Mouse (Mus musculus): ENCODE measurements at regions not wholly inside any gene's neighbourhood (a gene's known extent, or its start where the extent isn't known, plus 50 kb on each side); places are given as distances from the start of the nearest gene placed in this dataset.
"Not testable (repeated sequence)": the region's sequence is repeated elsewhere in the genome, so short reads cannot be mapped to it uniquely, and the experiment has no call there.

DNA sequence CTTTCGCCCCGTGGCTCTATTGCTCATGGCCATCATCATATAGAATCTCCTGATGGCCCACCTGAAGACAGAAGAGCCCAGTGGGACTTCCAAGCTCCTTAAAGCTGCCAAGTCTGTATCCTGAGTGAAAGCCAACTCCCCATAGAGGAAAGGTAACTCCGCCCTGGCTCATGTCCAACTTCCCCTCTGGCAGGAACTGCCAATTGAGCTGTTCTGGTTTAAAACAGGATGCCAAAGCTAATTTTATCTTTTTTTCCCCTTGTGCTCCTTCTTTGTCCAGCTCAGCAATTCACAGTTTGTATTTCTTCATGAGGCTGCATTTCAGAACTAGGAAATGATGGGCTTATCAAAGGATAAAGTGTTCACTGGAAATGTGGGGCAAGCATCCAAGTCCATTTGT, 215.3 kb downstream of the Fam198b start:
- ATAC-seq (replicated peaks; ENCODE audit: low FRiP score) (no peak), DNase-seq (ENCODE audit: low spot score) (no peak)
- no peaks in the 10 kb centered on the region for H3K27me3 ChIP-seq (replicated peaks; ENCODE audit: control insufficient read depth, insufficient read depth, low read length)

DNA sequence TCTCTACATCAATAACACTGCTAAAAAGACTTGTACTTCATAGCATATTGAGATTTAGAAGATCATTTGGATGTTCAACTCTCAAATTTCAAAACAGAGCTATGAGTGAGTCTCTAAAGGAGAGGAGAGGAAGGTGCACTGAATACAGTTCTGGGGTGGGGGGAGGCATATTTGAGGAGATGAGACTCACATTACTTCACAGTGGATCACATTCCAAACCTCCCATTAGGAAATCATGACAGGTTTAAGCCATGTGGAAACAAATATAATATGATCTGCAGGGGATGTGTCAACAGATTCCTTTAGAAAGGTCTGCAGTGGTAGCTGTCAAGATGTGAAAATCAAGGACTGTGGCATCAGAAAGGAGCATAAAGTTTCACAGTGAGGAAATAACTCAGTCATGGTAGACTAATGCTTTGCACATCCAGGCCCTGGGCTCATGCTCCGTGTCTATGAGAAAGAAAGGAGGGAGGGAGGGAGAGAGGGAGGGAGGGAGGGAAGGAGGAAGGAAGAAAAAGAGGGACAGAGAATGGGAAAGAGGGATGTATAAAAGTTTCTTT, 235.9 kb downstream of the Fam198b start:
- no peaks in the 10 kb centered on the region for H3K36me3 ChIP-seq (ENCODE audit: control insufficient read depth, insufficient read depth, low read length)
- no peak overlapping the region for H3K4me3 ChIP-seq (ENCODE audit: low read depth, low read length)
- no peaks in the 10 kb centered on the region for H3K9me3 ChIP-seq (ENCODE audit: control insufficient read depth, low read length)
- H3K9ac ChIP-seq (ENCODE audit: low read depth, low read length), result no peak overlapping the region
- H3K4me1 ChIP-seq (replicated peaks; ENCODE audit: control insufficient read depth, insufficient read depth, low read length), result no peaks in the 10 kb centered on the region
- ATAC-seq (replicated peaks; ENCODE audit: low FRiP score), result no peak
- H3K27me3 ChIP-seq (replicated peaks; ENCODE audit: control insufficient read depth, insufficient read depth, low read length), result no peaks in the 10 kb centered on the region
- DNase-seq (ENCODE audit: low spot score), result no peak
- H3K4me2 ChIP-seq, result no peak overlapping the region
- H3K27ac ChIP-seq (ENCODE audit: low read depth, low read length), result no peak overlapping the region
- 62% methylated on average over 1 of the region's 1 CpGs for WGBS

More for the DNA sequence above, 215.3 kb downstream of the Fam198b start:
- Histone ChIP-seq H3K27ac (ENCODE audit: low read depth, low read length) (no peak overlapping the region), H3K4me3 (ENCODE audit: low read depth, low read length) (no peak overlapping the region), H3K4me2 (no peak overlapping the region), H3K9ac (ENCODE audit: low read depth, low read length) (no peak overlapping the region), H3K36me3 (ENCODE audit: control insufficient read depth, insufficient read depth, low read length) (no peaks in the 10 kb centered on the region), H3K4me1 (replicated peaks; ENCODE audit: control insufficient read depth, insufficient read depth, low read length) (no peaks in the 10 kb centered on the region), H3K9me3 (ENCODE audit: control insufficient read depth, low read length) (no peaks in the 10 kb centered on the region)
- 87% methylated on average over 3 of the region's 3 CpGs for WGBS

DNA sequence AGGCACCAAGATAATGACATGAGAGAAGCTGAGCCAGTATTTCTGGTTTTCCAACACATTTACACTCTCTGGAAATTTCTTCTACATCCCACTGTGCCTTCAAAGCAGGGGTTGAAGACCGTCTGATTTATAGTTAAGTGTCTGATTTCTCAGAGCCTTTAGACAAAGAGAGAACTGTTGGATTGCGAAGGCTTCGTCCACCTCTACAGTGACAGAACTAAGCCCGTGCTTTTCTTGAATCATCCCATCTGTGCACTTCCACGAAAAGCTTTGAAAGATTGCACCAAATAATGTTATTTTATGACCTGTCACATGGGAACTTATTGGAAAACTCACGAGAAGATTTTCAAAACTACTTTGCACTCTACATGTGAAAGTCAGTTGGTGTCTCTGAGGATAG, 239.3 kb downstream of the Fam198b start:
- H3K4me3 ChIP-seq (ENCODE audit: low read depth, low read length), result no peak overlapping the region
- no peaks in the 10 kb centered on the region for H3K4me1 ChIP-seq (replicated peaks; ENCODE audit: control insufficient read depth, insufficient read depth, low read length)
- H3K27me3 ChIP-seq (replicated peaks; ENCODE audit: control insufficient read depth, insufficient read depth, low read length), result no peaks in the 10 kb centered on the region
- no peaks in the 10 kb centered on the region for H3K9me3 ChIP-seq (ENCODE audit: control insufficient read depth, low read length)
- ATAC-seq (replicated peaks; ENCODE audit: low FRiP score) (no peak), DNase-seq (ENCODE audit: low spot score) (no peak)
- WGBS, result 83% methylated on average over 6 of the region's 6 CpGs
- H3K27ac ChIP-seq (ENCODE audit: low read depth, low read length), result no peak overlapping the region
- no peaks in the 10 kb centered on the region for H3K36me3 ChIP-seq (ENCODE audit: control insufficient read depth, insufficient read depth, low read length)
- no peak overlapping the region for H3K9ac ChIP-seq (ENCODE audit: low read depth, low read length)
- no peak overlapping the region for H3K4me2 ChIP-seq

- no peak overlapping the region for H3K4me3 ChIP-seq (ENCODE audit: low read depth, low read length)
- DNase-seq (ENCODE audit: low spot score), result no peak
- 73% methylated on average over 8 of the region's 8 CpGs for WGBS
- no peaks in the 10 kb centered on the region for H3K4me1 ChIP-seq (replicated peaks; ENCODE audit: control insufficient read depth, insufficient read depth, low read length)
- H3K9ac ChIP-seq (ENCODE audit: low read depth, low read length), result no peak overlapping the region
- ATAC-seq (replicated peaks; ENCODE audit: low FRiP score), result no peak
- no peaks in the 10 kb centered on the region for H3K9me3 ChIP-seq (ENCODE audit: control insufficient read depth, low read length)
- H3K27me3 ChIP-seq (replicated peaks; ENCODE audit: control insufficient read depth, insufficient read depth, low read length), result no peaks in the 10 kb centered on the region
- H3K27ac ChIP-seq (ENCODE audit: low read depth, low read length), result no peak overlapping the region
- H3K36me3 ChIP-seq (ENCODE audit: control insufficient read depth, insufficient read depth, low read length), result no peaks in the 10 kb centered on the region
- H3K4me2 ChIP-seq, result no peak overlapping the region
Measured at GRCm38 (mm10) chr3:80124621-80125020, 240.3 kb downstream of the Fam198b start.

DNA sequence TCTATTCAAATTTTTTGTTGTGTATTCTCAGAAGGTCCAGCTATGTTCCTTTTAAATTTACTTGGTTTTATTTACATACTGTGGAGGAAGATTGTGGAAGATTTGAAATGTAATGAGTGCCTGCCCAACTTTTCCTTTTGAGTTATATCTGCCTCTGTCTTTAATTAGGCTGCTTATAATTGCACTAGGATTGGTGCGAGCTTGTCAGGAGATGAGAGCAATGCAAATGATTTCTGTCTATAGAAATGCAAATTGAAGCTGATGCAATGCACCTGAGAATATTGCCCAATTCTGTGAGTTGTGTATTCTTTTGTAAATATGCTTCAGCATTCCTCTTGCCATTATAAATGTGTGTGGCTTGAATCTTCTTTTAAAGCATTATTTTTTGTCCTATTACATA, 257.4 kb downstream of the Fam198b start:
- WGBS, result 76% methylated on average over 1 of the region's 1 CpGs
- H3K27ac ChIP-seq (ENCODE audit: low read depth, low read length), result no peak overlapping the region
- ATAC-seq (replicated peaks; ENCODE audit: low FRiP score) (no peak), DNase-seq (ENCODE audit: low spot score) (no peak)
- H3K4me2 ChIP-seq, result no peak overlapping the region
- H3K4me3 ChIP-seq (ENCODE audit: low read depth, low read length), result no peak overlapping the region
- no peaks in the 10 kb centered on the region for H3K4me1 ChIP-seq (replicated peaks; ENCODE audit: control insufficient read depth, insufficient read depth, low read length)
- no peaks in the 10 kb centered on the region for H3K27me3 ChIP-seq (replicated peaks; ENCODE audit: control insufficient read depth, insufficient read depth, low read length)
- no peaks in the 10 kb centered on the region for H3K36me3 ChIP-seq (ENCODE audit: control insufficient read depth, insufficient read depth, low read length)
- H3K9ac ChIP-seq (ENCODE audit: low read depth, low read length), result no peak overlapping the region
- H3K9me3 ChIP-seq (ENCODE audit: control insufficient read depth, low read length), result no peaks in the 10 kb centered on the region

DNA sequence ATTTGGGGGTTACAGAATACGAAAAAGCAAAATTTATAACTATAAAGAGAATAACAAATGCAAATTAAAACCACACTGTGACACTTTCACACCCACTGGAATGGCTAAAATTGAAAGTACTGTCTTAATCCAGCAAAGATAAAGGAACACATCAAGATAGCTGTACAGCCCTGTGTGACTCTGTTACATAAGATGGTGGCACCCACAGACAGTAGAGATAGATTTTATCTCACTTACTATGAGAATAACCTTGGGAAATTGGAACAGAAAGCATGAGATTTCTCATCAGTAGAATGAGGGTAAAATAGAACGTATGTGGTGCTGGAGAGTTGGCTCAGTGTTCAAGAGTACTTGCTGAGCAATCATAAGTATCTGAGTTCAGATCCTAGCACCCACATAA, 276.1 kb downstream of the Fam198b start:
- 81% methylated on average over 2 of the region's 2 CpGs for WGBS
- ATAC-seq (replicated peaks; ENCODE audit: low FRiP score), result no peak
- Histone ChIP-seq H3K4me1 (replicated peaks; ENCODE audit: control insufficient read depth, insufficient read depth, low read length) (no peaks in the 10 kb centered on the region), H3K27me3 (replicated peaks; ENCODE audit: control insufficient read depth, insufficient read depth, low read length) (no peaks in the 10 kb centered on the region), H3K27ac (ENCODE audit: low read depth, low read length) (no peak overlapping the region), H3K4me3 (ENCODE audit: low read depth, low read length) (no peak overlapping the region), H3K9me3 (ENCODE audit: control insufficient read depth, low read length) (no peaks in the 10 kb centered on the region), H3K36me3 (ENCODE audit: control insufficient read depth, insufficient read depth, low read length) (no peaks in the 10 kb centered on the region), H3K9ac (ENCODE audit: low read depth, low read length) (no peak overlapping the region), H3K4me2 (no peak overlapping the region)
- no peak for DNase-seq (ENCODE audit: low spot score)

GRCm38 (mm10) chr3:80181749-80182148, 297.4 kb downstream of the Fam198b start:
- Histone ChIP-seq H3K36me3 (ENCODE audit: control insufficient read depth, insufficient read depth, low read length) (no peaks in the 10 kb centered on the region), H3K4me2 (no peak overlapping the region), H3K4me1 (replicated peaks; ENCODE audit: control insufficient read depth, insufficient read depth, low read length) (no peaks in the 10 kb centered on the region), H3K9ac (ENCODE audit: low read depth, low read length) (no peak overlapping the region), H3K4me3 (ENCODE audit: low read depth, low read length) (no peak overlapping the region), H3K27me3 (replicated peaks; ENCODE audit: control insufficient read depth, insufficient read depth, low read length) (no peaks in the 10 kb centered on the region), H3K27ac (ENCODE audit: low read depth, low read length) (no peak overlapping the region), H3K9me3 (ENCODE audit: control insufficient read depth, low read length) (no peaks in the 10 kb centered on the region)
- 68% methylated on average over 2 of the region's 2 CpGs for WGBS
- no peak for ATAC-seq (replicated peaks; ENCODE audit: low FRiP score)
- no peak for DNase-seq (ENCODE audit: low spot score)

GRCm38 (mm10) chr3:80182161-80182560, 297.8 kb downstream of the Fam198b start:
- H3K9me3 ChIP-seq (ENCODE audit: control insufficient read depth, low read length); H3K4me2 ChIP-seq; H3K27me3 ChIP-seq (replicated peaks; ENCODE audit: control insufficient read depth, insufficient read depth, low read length); H3K4me1 ChIP-seq (replicated peaks; ENCODE audit: control insufficient read depth, insufficient read depth, low read length); ATAC-seq (replicated peaks; ENCODE audit: low FRiP score); H3K36me3 ChIP-seq (ENCODE audit: control insufficient read depth, insufficient read depth, low read length); DNase-seq (ENCODE audit: low spot score); H3K27ac ChIP-seq (ENCODE audit: low read depth, low read length); H3K4me3 ChIP-seq (ENCODE audit: low read depth, low read length); H3K9ac ChIP-seq (ENCODE audit: low read depth, low read length): not testable (repeated sequence)
- WGBS, result 79% methylated on average over 2 of the region's 2 CpGs

- Histone ChIP-seq H3K36me3 (ENCODE audit: control insufficient read depth, insufficient read depth, low read length) (no peaks in the 10 kb centered on the region), H3K4me1 (replicated peaks; ENCODE audit: control insufficient read depth, insufficient read depth, low read length) (no peaks in the 10 kb centered on the region), H3K4me2 (no peak overlapping the region), H3K4me3 (ENCODE audit: low read depth, low read length) (no peak overlapping the region), H3K9ac (ENCODE audit: low read depth, low read length) (no peak overlapping the region), H3K27me3 (replicated peaks; ENCODE audit: control insufficient read depth, insufficient read depth, low read length) (no peaks in the 10 kb centered on the region), H3K27ac (ENCODE audit: low read depth, low read length) (no peak overlapping the region), H3K9me3 (ENCODE audit: control insufficient read depth, low read length) (no peaks in the 10 kb centered on the region)
- ATAC-seq (replicated peaks; ENCODE audit: low FRiP score) (no peak), DNase-seq (ENCODE audit: low spot score) (no peak)
- 82% methylated on average over 5 of the region's 5 CpGs for WGBS
Measured at GRCm38 (mm10) chr3:80187406-80187805, 303.1 kb downstream of the Fam198b start.

Data from liver, embryonic 11.5 days (tissue).